Mouse (Mus musculus): ENCODE data around the gene Ldlr.
"Not testable (repeated sequence)": the region's sequence is repeated elsewhere in the genome, so short reads cannot be mapped to it uniquely, and the experiment has no call there.

The Ldlr gene

GRCm38 (mm10) chr9:21754516-21755321 lies 31.4 kb downstream of the Ldlr start:
- no peak for DNase-seq (ENCODE audit: low spot score in 2 of 2)

DNA sequence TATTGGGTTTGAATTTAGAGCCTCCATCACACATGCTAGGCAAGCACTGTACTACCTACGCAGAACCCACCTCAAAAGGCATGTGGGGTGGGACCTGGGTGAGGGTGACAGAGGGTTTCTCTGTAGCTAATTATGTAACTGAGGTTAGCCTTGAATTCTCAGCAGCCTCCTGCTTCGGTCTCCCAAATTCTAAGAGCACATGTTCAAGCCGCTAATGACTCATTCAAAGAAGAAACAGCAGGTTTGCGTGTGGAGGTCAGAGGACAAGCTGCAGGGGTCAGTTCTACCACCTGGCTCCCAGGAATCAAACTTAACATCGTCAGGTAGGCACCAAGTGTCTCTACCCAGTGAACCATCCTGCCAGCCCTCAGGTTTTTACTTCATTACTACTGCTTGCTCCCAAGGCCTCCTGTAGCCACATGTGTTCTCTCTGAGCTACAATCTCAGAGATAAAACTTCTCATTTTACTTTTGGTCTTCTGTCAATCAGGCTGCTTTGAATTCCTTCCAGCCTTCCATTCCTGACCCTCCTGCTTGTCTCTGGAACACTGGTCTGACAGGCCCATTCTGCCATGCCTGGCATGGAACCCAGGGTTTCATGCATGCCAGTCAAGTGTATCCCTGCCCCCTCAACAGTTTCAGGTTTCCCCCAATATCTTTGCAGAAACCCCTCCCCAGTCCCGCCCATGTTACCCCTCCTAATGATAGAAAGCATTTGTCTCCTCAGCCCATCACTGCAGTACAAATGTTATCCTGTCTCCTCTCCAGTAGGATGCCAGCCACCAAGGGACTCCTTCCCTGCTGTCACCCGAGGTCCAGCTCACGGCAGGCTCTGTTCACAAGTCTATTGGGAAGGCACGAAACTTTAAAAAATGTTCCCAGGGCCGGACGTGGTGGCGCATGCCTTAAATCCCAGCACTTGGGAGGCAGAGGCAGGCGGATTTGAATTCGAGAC lies 35.6 kb downstream of the Ldlr start:
- DNase-seq (ENCODE audit: low spot score in 2 of 2), result no peak

GRCm38 (mm10) chr9:21759718-21760117 lies 36.4 kb downstream of the Ldlr start:
- no peak for DNase-seq (ENCODE audit: low spot score in 2 of 2)

DNA sequence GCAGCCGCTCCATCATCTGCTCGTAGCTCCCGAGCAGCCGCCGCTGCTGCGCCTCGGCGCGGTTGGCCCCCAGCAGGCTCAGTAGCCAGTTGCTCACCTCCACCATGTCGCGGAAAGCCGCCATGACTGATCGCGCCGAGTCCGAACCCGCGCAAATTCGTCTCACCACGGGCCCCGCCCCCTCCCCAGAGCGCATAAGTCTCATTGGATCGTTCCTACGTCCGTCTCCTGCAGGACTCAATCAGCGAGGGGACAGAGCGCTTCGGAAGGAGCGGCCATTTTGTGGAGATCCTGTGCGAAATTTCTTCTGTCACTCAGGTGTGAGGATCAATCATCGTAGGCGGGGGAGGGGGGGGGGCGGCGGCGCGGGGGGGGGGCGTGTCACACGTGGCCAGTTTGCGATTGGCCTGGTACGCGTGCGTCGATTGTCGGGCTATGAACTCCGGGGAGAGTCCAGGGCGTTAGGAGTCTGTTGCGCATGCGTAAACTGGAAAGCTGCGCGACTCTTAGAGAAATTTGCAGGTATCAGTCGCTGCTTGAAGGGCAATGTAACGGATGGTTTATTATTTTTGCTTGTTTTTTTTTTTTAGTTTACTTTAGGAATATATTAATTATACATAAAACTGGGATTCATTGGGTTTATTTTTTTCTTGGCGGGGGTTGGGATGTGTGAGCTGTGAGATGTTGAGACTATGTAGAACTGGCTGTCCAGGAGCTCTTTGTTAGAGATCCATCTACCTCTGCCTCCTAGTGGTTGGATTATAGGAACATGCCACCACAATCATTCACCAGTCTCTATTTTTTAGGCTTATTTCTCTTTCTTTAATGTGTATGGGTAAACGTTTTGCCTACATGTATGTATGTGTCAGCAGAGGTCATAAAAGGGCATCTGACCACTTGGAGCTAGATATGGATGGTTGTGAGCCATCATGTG lies 37.1 kb downstream of the Ldlr start, which contains the start of gene Spc24:
Spc24 (minus strand) TSS at position 149 of the 934 bp plus-strand sequence.
- DNase-seq (ENCODE audit: low spot score in 2 of 2), result peak; percentile 96 to 97

- no peak for DNase-seq (ENCODE audit: low spot score in 2 of 2)
Observed at GRCm38 (mm10) chr9:21762135-21762534, 38.9 kb downstream of the Ldlr start.

DNA sequence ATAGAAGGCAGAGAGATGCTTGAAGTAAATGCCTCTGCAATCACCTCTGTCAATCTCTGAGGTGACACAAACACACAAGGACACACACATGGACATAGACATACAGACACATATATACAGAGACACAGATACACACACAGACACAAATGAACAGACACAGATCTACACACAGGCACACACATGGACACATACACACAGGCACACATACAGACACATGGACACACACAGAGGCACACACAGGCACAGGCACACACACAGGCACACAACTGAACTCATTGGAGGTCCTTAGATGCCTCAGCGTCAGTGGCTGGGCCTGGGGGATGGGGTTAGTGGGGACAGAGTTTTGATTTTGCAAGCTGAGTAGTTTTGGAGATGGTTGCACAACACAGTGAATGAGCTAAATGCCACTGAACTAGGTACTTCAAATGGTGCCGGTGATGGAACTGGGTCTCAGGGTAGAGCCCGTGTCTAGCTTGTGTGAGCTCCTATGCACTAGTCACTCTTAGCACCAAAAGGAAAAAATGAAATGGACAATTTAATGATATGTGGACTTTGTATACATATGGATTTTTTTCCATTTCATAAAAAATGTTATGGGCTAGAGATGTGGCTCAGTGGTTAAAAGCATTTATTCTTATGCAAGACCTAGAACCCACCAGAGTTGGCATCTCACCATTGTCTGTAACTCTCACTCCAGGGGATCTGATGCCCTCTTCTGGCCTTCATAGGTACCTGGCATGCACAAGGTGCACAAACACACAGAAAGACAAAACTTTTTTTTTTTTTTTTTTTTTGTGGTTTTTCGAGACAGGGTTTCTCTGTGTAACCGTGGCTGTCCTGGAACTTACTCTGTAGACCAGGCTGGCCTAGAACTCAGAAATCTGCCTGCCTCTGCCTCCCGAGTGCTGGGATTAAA lies 41.1 kb downstream of the Ldlr start:
- no peak for DNase-seq (ENCODE audit: low spot score in 2 of 2)

- no peak for DNase-seq (ENCODE audit: low spot score in 2 of 2)
Observed at GRCm38 (mm10) chr9:21767896-21768295, 44.6 kb downstream of the Ldlr start.

DNA sequence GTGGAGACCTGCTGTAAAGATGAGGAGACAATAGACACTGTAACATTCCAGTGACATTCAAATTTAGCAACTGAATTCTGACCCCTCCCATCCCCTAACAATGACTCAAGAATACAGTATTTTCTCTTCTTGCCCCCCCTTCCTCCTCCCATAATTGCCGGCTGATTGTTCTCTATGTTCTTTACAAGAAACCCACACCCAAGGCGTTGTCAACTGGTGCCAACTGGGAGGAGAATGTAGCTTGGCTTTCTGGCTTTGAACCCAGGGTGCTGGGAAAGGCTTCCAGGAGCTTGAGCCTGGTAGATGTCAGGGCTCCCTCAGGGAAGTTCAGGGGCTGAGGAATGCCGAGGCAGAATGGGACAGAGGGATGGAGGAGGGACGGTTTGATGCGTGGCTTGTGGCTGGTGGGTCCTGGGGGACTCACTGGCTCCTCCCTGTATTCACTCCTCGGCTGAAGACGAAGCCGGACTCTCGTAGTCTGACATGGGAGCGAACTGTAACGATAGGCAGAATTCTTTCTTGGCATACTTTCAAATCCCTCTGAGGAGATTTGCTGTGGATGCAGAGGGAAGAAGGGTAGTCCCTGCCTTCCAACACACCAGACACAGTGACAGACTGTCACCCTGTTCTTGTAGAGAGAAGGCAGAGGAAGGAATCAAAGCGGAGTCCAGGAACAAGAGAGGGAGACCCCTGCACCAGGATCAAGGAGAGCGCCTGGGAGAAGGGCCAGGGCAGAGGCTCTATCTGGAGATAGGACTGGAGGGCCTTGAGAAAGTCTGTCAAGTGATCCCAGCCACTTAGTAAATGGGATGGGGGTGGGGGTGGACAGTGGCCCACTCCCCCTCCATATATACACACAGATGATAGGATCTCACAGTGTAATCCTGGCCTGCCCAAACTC lies 45.5 kb downstream of the Ldlr start:
- no peak for DNase-seq (ENCODE audit: low spot score in 2 of 2)

- no peak for DNase-seq (ENCODE audit: low spot score in 2 of 2)
Observed at GRCm38 (mm10) chr9:21769558-21770183, 46.4 kb downstream of the Ldlr start.

DNA sequence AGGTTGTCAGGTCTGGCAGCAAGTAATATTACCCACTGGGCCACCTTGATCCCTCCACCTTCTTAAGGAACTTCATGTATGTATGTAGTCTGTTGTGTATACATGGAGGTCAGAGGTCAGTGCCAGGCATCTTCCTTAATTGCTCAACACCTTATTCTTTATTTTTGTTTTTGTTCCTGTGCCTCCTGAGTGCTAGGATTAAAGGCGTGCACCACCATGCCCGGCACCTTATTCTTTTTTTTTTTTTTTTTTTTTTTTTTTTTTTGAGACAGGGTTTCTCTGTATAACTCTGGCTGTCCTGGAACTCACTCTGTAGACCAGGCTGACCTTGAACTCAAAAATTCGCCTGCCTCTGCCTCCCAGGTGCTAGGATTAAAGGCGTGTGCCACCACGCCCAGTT lies 50.1 kb downstream of the Ldlr start:
- DNase-seq (ENCODE audit: low spot score in 2 of 2), result not testable (repeated sequence)

- DNase-seq (ENCODE audit: low spot score in 2 of 2), result no peak
Observed at GRCm38 (mm10) chr9:21774353-21774752, 51.1 kb downstream of the Ldlr start.

DNA sequence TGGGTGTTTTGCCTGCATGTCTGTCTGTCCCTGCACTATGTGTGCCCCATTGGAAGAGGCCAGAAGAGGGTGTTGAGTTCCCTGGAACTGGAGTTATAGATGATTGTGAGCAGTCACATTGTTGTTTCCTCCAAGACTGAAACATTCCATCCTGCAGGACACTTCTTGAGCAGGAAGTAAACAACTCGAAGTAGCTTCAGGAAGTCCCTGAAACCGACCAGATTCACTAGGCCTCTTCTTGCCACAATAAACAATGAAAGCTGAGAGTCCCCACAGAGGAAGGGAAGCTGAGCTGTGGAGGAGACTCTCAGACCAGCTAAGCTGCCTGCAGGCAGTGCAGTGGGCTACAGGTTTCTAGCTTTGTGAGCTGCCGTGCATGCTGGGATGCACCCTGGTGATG lies 54.4 kb downstream of the Ldlr start:
- DNase-seq (ENCODE audit: low spot score in 2 of 2), result no peak

- no peak for DNase-seq (ENCODE audit: low spot score in 2 of 2)
Observed at GRCm38 (mm10) chr9:21781657-21782468, 58.6 kb downstream of the Ldlr start.

- no peak for DNase-seq (ENCODE audit: low spot score in 2 of 2)
Observed at GRCm38 (mm10) chr9:21784517-21785307, 61.4 kb downstream of the Ldlr start.

GRCm38 (mm10) chr9:21786309-21786708 lies 63.0 kb downstream of the Ldlr start:
- DNase-seq (ENCODE audit: low spot score in 2 of 2), result not testable (repeated sequence)

DNA sequence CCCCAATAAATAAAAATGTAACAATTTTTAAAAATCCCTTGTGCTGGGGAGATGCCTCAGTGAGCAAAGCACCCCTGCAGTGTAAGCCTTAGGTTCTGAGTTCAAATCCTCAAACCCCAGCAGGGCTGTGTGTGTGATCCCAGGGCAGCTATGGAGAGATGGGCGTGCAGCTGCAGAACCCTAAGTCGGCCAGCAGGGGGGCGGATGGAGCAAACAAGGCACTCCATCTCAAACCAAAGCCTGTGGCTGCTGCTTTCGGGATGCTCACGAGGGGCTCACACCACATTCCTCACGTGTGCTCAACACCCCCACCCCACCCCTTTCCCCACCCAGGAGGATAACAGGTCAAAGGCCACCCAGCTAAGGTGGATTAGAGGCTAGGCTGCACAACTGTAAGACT lies 63.6 kb downstream of the Ldlr start:
- DNase-seq (ENCODE audit: low spot score in 2 of 2), result peak; percentile 35 to 47

- DNase-seq (ENCODE audit: low spot score in 2 of 2), result no peak
Observed at GRCm38 (mm10) chr9:21787654-21788053, 64.4 kb downstream of the Ldlr start.

Measured in natural killer cell, adult 2 months (primary cell).